Mouse (Mus musculus) T-helper 1 cell (primary cell): Measurements from ENCODE around the gene Krt90.

Experiments used
- in situ Hi-C: fragments of 300-600 bp; cut with MboI, MseI; formaldehyde crosslinking; loops from one replicate; pipeline ENCODE4 v1.15.1; 2025; ENCODE audit warnings: high pct_unique_total_duplicates

The Krt90 gene

DNA sequence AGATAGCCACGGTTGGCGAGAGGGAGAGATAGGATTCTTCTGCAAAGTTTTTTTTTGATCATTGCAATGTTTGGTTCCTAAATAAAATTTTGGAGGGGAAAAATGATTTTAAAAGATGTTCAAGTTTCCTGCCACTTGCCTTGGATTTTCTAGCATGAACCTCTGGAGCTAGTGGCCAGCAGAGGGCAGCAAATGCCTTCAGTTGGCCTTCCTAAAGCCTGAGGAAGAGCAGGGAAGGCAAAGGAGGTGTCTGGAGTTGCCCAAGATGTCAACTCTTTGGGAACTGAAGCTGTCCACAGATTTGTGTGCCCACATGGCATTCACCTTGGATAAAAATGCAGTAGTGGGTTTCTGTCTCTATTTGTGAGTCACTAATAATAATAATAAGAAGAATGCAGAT is 43.0 kb downstream of the Krt90 start:
- in situ Hi-C loops = loop anchor here (5.0 kb wide), 1 partner anchor 87 kb away; no protein-coding TSS in a partner anchor

DNA sequence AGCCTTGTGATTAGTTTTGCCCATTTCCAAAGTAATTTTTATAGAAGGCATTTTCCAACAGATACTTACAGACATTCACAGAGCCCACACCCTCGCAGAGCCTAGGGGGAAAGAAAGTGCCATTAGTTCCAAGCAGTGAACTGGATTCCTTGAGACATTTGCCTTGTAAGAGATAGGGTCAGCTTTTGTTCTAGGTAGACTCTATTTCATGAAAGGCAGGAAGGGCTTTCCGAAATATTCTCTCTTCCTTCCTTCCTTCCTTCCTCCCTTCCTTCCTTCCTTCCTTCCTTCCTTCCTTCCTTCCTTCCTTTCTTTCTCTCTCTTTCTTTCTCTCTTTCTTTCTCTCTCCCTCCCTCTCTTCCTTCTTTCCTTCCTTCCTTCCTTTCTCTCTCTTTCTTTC is 45.6 kb downstream of the Krt90 start, which contains the start of gene Gm49425:
Gene Gm49425 (minus strand): TSS at position 101 of the 400 bp plus-strand sequence.
- in situ Hi-C loops = loop anchor here (5.0 kb wide), 1 partner anchor 85 kb away; no protein-coding TSS in a partner anchor

DNA sequence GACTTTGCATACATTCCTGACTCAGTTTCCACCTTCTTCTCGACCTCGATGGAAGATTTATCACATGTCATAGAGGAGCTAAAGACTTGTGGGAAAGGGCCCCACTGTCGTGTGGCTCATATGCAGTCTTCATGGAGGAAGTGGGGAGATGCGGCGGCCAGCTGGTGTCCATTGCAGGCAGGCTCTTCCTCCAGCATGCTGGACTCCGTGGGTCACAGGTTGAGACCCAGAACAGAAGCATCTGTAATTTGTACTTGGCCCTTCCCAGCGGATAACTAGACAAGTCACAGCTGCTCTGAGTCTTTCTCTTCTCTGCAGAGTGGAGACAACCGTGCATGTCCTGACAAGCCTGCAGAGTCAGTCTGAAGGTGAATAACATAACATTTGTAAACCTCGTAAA is 54.5 kb downstream of the Krt90 start:
- in situ Hi-C loops = no loop called here

DNA sequence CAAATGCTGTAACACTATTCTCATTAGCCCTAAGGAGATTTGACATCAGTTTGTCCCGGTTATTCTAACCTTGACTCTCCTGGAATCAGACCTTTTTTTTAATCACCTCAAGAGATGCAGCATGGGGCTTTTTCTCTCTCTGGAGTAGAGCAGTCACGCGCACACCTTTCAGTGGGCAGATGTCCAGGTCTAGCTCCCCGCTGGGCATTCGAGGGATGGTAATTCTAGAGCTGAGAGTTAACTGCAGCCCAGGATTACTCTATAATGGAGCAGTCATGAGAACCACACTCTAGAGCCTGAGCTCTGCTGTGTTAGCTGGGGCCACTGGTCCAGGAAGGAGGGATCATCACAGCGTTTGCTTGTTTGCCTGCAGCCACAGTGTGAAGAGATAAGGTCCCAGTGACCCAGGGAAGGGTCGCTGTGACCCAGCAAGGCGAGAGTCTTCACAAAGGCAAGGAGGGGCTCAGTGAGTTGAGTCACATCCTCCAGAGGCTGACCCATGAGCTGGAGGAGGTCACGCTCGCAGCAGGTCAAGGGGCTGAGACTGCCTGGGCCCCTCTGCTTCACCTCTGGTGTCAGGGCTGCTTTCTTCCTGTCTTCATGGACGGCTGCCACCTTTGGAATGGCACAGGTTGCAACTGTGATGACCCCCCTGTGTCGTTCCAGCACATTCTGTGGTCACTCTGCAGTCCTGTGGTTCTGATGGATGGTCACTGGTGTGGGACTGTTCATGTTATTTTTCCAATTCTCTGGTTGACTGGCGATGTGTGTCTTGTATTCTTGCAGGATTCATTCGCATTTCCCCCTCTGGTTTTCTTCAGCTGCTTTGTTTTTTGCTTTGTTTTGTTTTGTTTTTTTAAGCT is 55.6 kb downstream of the Krt90 start:
- in situ Hi-C loops = no loop called here
